Mouse (Mus musculus) effector memory CD4-positive, alpha-beta T cell, adult 7 months (primary cell): Measurements from ENCODE around the gene Tnfaip8l3. TPM values are rescaled to one million over a fixed set of nuclear protein-coding genes. Genes with fewer than 3 reads are reported as not detected.

Source experiments
- polyA plus RNA-seq: library from polyadenylated mRNA; unstranded; fragments of 100-300 nt; shearing (Covaris generic); gene quantifications from one replicate; pipeline ENCODE4 v1.2.1, GENCODE M21; 2017

The Tnfaip8l3 gene
- polyA plus RNA-seq, result not detected

GRCm38 (mm10) chr9:54068032-54068649 lies at the start of gene Tnfaip8l3:
Gene Tnfaip8l3 (minus strand): TSS chr9:54068388.

DNA sequence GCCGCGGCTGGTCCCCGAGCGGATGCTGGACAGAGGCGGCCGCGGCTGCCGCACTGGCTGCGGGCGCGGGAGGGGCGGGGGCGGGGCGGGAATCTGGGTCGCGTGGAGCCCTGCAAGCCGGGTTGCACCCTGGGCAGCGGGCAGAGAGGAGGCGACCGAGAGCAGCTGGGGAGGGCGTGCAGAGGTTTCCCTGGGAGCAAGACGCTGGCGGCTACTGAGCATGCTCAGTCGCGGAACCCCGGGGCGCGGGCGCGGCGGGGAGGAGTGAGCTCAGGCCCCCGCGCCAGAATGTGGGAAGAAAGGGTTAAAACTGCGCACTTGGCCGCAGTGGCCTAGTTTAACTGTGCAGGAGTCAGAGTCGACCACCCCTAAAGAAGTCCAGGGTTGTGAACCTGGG lies 93.1 kb downstream of the Tnfaip8l3 start, which contains the start of gene Elmod1:
Gene Elmod1, minus strand, starts transcription at position 180 of the 397 bp plus-strand sequence.

Other genes starting within 250 kb of the Tnfaip8l3 start
- gene Sln, start 218.2 kb downstream of the Tnfaip8l3 start, polyA plus RNA-seq, result not detected
- gene Elmod1, start 93.1 kb downstream of the Tnfaip8l3 start, polyA plus RNA-seq, result 1.0 TPM
- gene Cyp19a1, start 199.7 kb upstream of the Tnfaip8l3 start, polyA plus RNA-seq, result not detected
- gene Gldn, start 218.1 kb upstream of the Tnfaip8l3 start, polyA plus RNA-seq, result 0.40 TPM